Mouse (Mus musculus) heart, adult 2 months (tissue): ENCODE measurements at regions not wholly inside any gene's neighbourhood (a gene's known extent, or its start where the extent isn't known, plus 50 kb on each side); places are given as distances from the start of the nearest gene placed in this dataset.

Source experiments
- DNase-seq, 2 experiments: peaks; one replicate each; pipeline ENCODE4 v3.0.0; 2021
- H3K27ac ChIP-seq: fragments of 200-600 bp; 2 replicates; pipeline ENCODE4 v1.8.1; 2022
- H3K27me3 ChIP-seq: fragments of 200-500 bp; 2 replicates; pipeline ENCODE4 v1.6.1; 2012; ENCODE audit warnings: mild to moderate bottlenecking, low read length, inconsistent platforms, mixed read lengths; ENCODE audit not compliant: control insufficient read depth, insufficient read depth
- H3K36me3 ChIP-seq: fragments of 200-500 bp; 2 replicates; pipeline ENCODE4 v1.6.1; 2012; ENCODE audit warnings: low read length, inconsistent platforms; ENCODE audit not compliant: control insufficient read depth, insufficient read depth
- H3K4me1 ChIP-seq: fragments of 200-500 bp; 2 replicates; pipeline ENCODE4 v1.6.1; 2011; ENCODE audit warnings: low read length; ENCODE audit not compliant: control insufficient read depth, insufficient read depth
- H3K4me3 ChIP-seq: fragments of 200-600 bp; 2 replicates; pipeline ENCODE4 v1.8.1; 2022
- H3K79me2 ChIP-seq: fragments of 200-500 bp; replicated peaks from 2 replicates; pipeline ENCODE4 v1.6.1; 2012; ENCODE audit warnings: mild to moderate bottlenecking, inconsistent platforms, low read length, moderate library complexity, mixed read lengths; ENCODE audit not compliant: control insufficient read depth, insufficient read depth
- H3K9ac ChIP-seq: fragments of 200-500 bp; 2 replicates; pipeline ENCODE4 v1.6.1; 2012; ENCODE audit warnings: low read depth, mild to moderate bottlenecking, control low read depth, inconsistent platforms, low read length, mixed read lengths
- CTCF ChIP-seq: fragments of 200-600 bp; IDR thresholded peaks from 2 replicates; pipeline ENCODE4 v1.8.1; 2022; ENCODE audit warnings: antibody characterized with exemption, mild to moderate bottlenecking, moderate library complexity
- EP300 ChIP-seq: fragments of 200-500 bp; IDR thresholded peaks from 2 replicates; pipeline ENCODE4 v1.6.1; 2011; ENCODE audit warnings: low read depth, low read length, control low read depth; ENCODE audit not compliant: insufficient read depth
- POLR2A ChIP-seq: fragments of 200-500 bp; IDR thresholded peaks from 2 replicates; pipeline ENCODE4 v1.6.1; 2011; ENCODE audit warnings: mild to moderate bottlenecking, low read depth, low read length, control low read depth; ENCODE audit not compliant: insufficient read depth
- WGBS: fragments of 180-500 bp; shearing (Covaris S2); methylation state at CpG from one replicate; pipeline ENCODE4 v1.1.7; 2018; 5-methylcytosine and 5-hydroxymethylcytosine counted together
- intact Hi-C: fragments of 180-260 bp; cut with DNase I; formaldehyde crosslinking; loops from one replicate; pipeline ENCODE4 v1.15.1; 2025

- no peak overlapping the region for H3K4me3 ChIP-seq
- intact Hi-C loops, result no loop called here
- peaks cover 2% of the 10 kb centered on the region; the same call in 1 of the 2 replicates for H3K4me1 ChIP-seq
- H3K9ac ChIP-seq, result no peak overlapping the region
- H3K79me2 ChIP-seq, result no peaks in the 10 kb centered on the region
- no peaks in the 10 kb centered on the region for H3K27me3 ChIP-seq
- 89% methylated on average over 11 of the region's 11 CpGs for WGBS
- H3K36me3 ChIP-seq, result no peaks in the 10 kb centered on the region
- TF ChIP-seq POLR2A (no peak), CTCF (no peak), EP300 (no peak)
- no peak overlapping the region for H3K27ac ChIP-seq
- DNase-seq, result no peak
Observed at GRCm38 (mm10) chr16:29985126-29985931, 78.9 kb upstream of the Hes1 start.

GRCm38 (mm10) chr16:29987595-29987994, 76.6 kb upstream of the Hes1 start:
- 95% methylated on average over 4 of the region's 4 CpGs for WGBS
- peaks cover 2% of the 10 kb centered on the region; the same call in 1 of the 2 replicates for H3K4me1 ChIP-seq

GRCm38 (mm10) chr16:29987999-29988398, 76.2 kb upstream of the Hes1 start:
- no peak overlapping the region for H3K9ac ChIP-seq
- TF ChIP-seq EP300, result no peak
- TF ChIP-seq CTCF, result no peak
- TF ChIP-seq POLR2A, result no peak
- 95% methylated on average over 6 of the region's 6 CpGs for WGBS

More at GRCm38 (mm10) chr16:29987595-29987994, 76.6 kb upstream of the Hes1 start:
- TF ChIP-seq EP300, result no peak
- no peak for DNase-seq
- Histone ChIP-seq H3K27ac (no peak overlapping the region), H3K4me3 (no peak overlapping the region), H3K27me3 (no peaks in the 10 kb centered on the region), H3K79me2 (no peaks in the 10 kb centered on the region), H3K36me3 (no peaks in the 10 kb centered on the region), H3K9ac (no peak overlapping the region)
- intact Hi-C loops, result no loop called here

GRCm38 (mm10) chr16:29989308-29989707, 74.9 kb upstream of the Hes1 start:
- Histone ChIP-seq H3K9ac (no peak overlapping the region), H3K27ac (no peak overlapping the region), H3K27me3 (no peaks in the 10 kb centered on the region), H3K79me2 (no peaks in the 10 kb centered on the region), H3K4me3 (no peak overlapping the region), H3K4me1 (no peaks in the 10 kb centered on the region), H3K36me3 (no peaks in the 10 kb centered on the region)
- intact Hi-C loops, result no loop called here
- no peak for DNase-seq
- 67% methylated on average over 1 of the region's 1 CpGs for WGBS
- TF ChIP-seq POLR2A (no peak), EP300 (no peak), CTCF (no peak)

More at GRCm38 (mm10) chr16:29987999-29988398, 76.2 kb upstream of the Hes1 start:
- no peak overlapping the region for H3K4me3 ChIP-seq
- H3K27ac ChIP-seq, result no peak overlapping the region
- peaks cover 1% of the 10 kb centered on the region; the same call in 1 of the 2 replicates for H3K4me1 ChIP-seq
- no peaks in the 10 kb centered on the region for H3K27me3 ChIP-seq
- intact Hi-C loops, result no loop called here
- DNase-seq, result no peak
- no peaks in the 10 kb centered on the region for H3K79me2 ChIP-seq
- no peaks in the 10 kb centered on the region for H3K36me3 ChIP-seq

GRCm38 (mm10) chr16:29990393-29990792, 73.8 kb upstream of the Hes1 start:
- H3K36me3 ChIP-seq, result no peaks in the 10 kb centered on the region
- no peak overlapping the region for H3K4me3 ChIP-seq
- no peak overlapping the region for H3K9ac ChIP-seq
- H3K4me1 ChIP-seq, result no peaks in the 10 kb centered on the region; the same call in 1 of the 2 replicates
- no peak for DNase-seq
- no peaks in the 10 kb centered on the region for H3K27me3 ChIP-seq
- TF ChIP-seq CTCF (no peak), EP300 (no peak), POLR2A (no peak)
- intact Hi-C loops, result no loop called here
- no peaks in the 10 kb centered on the region for H3K79me2 ChIP-seq
- 95% methylated on average over 3 of the region's 3 CpGs for WGBS
- no peak overlapping the region for H3K27ac ChIP-seq

- no peak for DNase-seq
- no peaks in the 10 kb centered on the region for H3K36me3 ChIP-seq
- no peak overlapping the region for H3K4me3 ChIP-seq
- no peak overlapping the region for H3K9ac ChIP-seq
- no peak overlapping the region for H3K27ac ChIP-seq
- no peaks in the 10 kb centered on the region for H3K79me2 ChIP-seq
- intact Hi-C loops, result no loop called here
- peaks cover 6% of the 10 kb centered on the region for H3K4me1 ChIP-seq
- H3K27me3 ChIP-seq, result no peaks in the 10 kb centered on the region
- WGBS, result 83% methylated on average over 9 of the region's 9 CpGs
- TF ChIP-seq EP300, result no peak
- TF ChIP-seq POLR2A, result no peak
- no peak for TF ChIP-seq CTCF
Observed at GRCm38 (mm10) chr16:29990795-29991587, 73.2 kb upstream of the Hes1 start.
